Mouse (Mus musculus) gastrocnemius, postnatal 10 days (tissue): ENCODE measurements around the gene Phf21b. TPM values are rescaled to one million over a fixed set of nuclear protein-coding genes. Genes with fewer than 3 reads are reported as not detected.

Experiments used
- total RNA-seq, 2 experiments: library from RNA; stranded (reverse); gene quantifications; 2 replicates each; pipeline ENCODE4 v1.2.3; 2021

Phf21b gene
- total RNA-seq, 2 experiments from 2014 or later, result 1.1 to 1.2 TPM

Other genes starting within 250 kb of the Phf21b start
- 10 to 100 TPM; 12.3 to 12.7 TPM for gene Prr5, start 186.4 kb downstream of the Phf21b start, total RNA-seq
- not detected for gene Arhgap8, start 136.0 kb downstream of the Phf21b start, total RNA-seq
- under 1 TPM; 0.14 to 0.32 TPM for gene Gm29666, start 64.0 kb upstream of the Phf21b start, total RNA-seq
- gene Nup50, start 67.4 kb upstream of the Phf21b start, total RNA-seq, result 10 to 100 TPM; 14.5 to 17.9 TPM
- 10 to 100 TPM; 23.5 to 27.3 TPM for gene 5031439G07Rik, start 132.5 kb upstream of the Phf21b start, total RNA-seq
- gene Upk3a, start 161.1 kb upstream of the Phf21b start, total RNA-seq, result not detected
- gene Fam118a, start 172.9 kb upstream of the Phf21b start, total RNA-seq, result 1 to 10 TPM; 7.0 to 7.1 TPM